ENCODE assay signal across 29 mouse cellular contexts in genomic region chr3:80311689-80312088, GRCm38 (mm10).
DNase-seq lines count a peak whose midpoint lies in the region; ATAC-seq and TF ChIP-seq lines count a peak whose summit lies in the region.
"Had no signal": no experiment of that assay in that cellular context is flagged by ENCODE, and none has a peak within 500 bp of the region (broad histone marks: within the 10 kb centered on the region; RNA-seq: fewer than 3 reads in every experiment).

No protein-coding gene starts in this region.

- no peak for TF ChIP-seq POLR2A in limb, embryonic 14.5 days (IDR thresholded peaks at IDR 0.05; ENCODE audit: borderline replicate concordance, extremely low read depth, insufficient read depth, insufficient read length)
- TF ChIP-seq POLR2A in cortical plate, adult 2 months (IDR thresholded peaks at IDR 0.05; ENCODE audit: extremely low read depth, insufficient read depth, low read length), result no peak
- TF ChIP-seq POLR2A in myocyte (IDR thresholded peaks at IDR 0.05; ENCODE audit: insufficient read length, low read depth), result no peak

- ATAC-seq in limb, embryonic 14.5 days (ENCODE audit: low FRiP score, low read depth), result no peak
- ATAC-seq in heart, embryonic 12.5 days (ENCODE audit: insufficient number of reproducible peaks, low FRiP score), result no peak
- no peak for ATAC-seq in activated CD4-positive, CD25-positive, alpha-beta regulatory T cell, adult 4 months
- ATAC-seq: forebrain, embryonic 14.5 days; intestine, postnatal 0 days had no signal

- DNase-seq in limb, embryonic 14.5 days (ENCODE audit: low spot score), result peak; percentile 21
- no peak for DNase-seq in limb, embryonic 10.5 days (ENCODE audit: low spot score)
- peak; percentile 83 for DNase-seq in Muller cell, postnatal 12 days (ENCODE audit: inconsistent ontology term)
- DNase-seq in kidney, adult 9 months, result no peak
- DNase-seq: adrenal gland, adult 2 months; cerebellum, adult 11 months; cerebellum, adult 2 months; cerebellum, adult 9-11 months; cerebellum, postnatal 25 days; embryo, embryonic 11 days; forebrain, postnatal 0 days; gastrocnemius, adult 2 months; gastrocnemius, postnatal 14 days; heart, adult 11 months; heart, postnatal 10 days; heart, postnatal 4 days had no signal

- no peak overlapping the region for H3K27ac ChIP-seq in limb, embryonic 14.5 days (replicated peaks; ENCODE audit: low read depth, low read length)
- H3K27ac ChIP-seq in limb, embryonic 10.5 days, result no peak overlapping the region
- peak overlapping the region; percentile 84; the same call in 1 of the 2 replicates for H3K27ac ChIP-seq in cortical plate, adult 2 months (ENCODE audit: insufficient read depth, low read length)
- H3K27ac ChIP-seq in heart, embryonic 12.5 days (ENCODE audit: poor library complexity, severe bottlenecking), result no peak overlapping the region
- H3K27ac ChIP-seq: embryonic facial prominence, embryonic 10.5 days; embryonic facial prominence, embryonic 13.5 days; gastrocnemius, adult 2 months; heart, embryonic 15.5 days; hindbrain, embryonic 15.5 days had no signal

- no peaks in the 10 kb centered on the region for H3K79me2 ChIP-seq in myocyte (ENCODE audit: control insufficient read depth, insufficient read depth)

- H3K9ac ChIP-seq in limb, embryonic 14.5 days (ENCODE audit: low read depth, low read length, severe bottlenecking), result no peak overlapping the region
- H3K9ac ChIP-seq in heart, embryonic 12.5 days, result no peak overlapping the region
- H3K9ac ChIP-seq: embryonic facial prominence, embryonic 13.5 days; forebrain, postnatal 0 days; heart, embryonic 15.5 days; hindbrain, embryonic 15.5 days had no signal

- no peak overlapping the region for H3K4me2 ChIP-seq in limb, embryonic 14.5 days (replicated peaks; ENCODE audit: low read depth, low read length, severe bottlenecking)
- H3K4me2 ChIP-seq in myocyte (ENCODE audit: low read depth), result peak overlapping the region; percentile 19
- no peak overlapping the region for H3K4me2 ChIP-seq in heart, embryonic 12.5 days
- H3K4me2 ChIP-seq: embryonic facial prominence, embryonic 13.5 days; heart, embryonic 11.5 days; heart, embryonic 15.5 days; hindbrain, embryonic 15.5 days had no signal

- no peaks in the 10 kb centered on the region for H3K36me3 ChIP-seq in limb, embryonic 14.5 days (ENCODE audit: control insufficient read depth, insufficient read depth, low read length)
- no peaks in the 10 kb centered on the region for H3K36me3 ChIP-seq in limb, embryonic 10.5 days
- no peaks in the 10 kb centered on the region for H3K36me3 ChIP-seq in myocyte (ENCODE audit: control insufficient read depth, insufficient read depth)
- H3K36me3 ChIP-seq in heart, embryonic 12.5 days, result no peaks in the 10 kb centered on the region
- H3K36me3 ChIP-seq: embryonic facial prominence, embryonic 10.5 days; embryonic facial prominence, embryonic 13.5 days; G1E; heart, embryonic 15.5 days; hindbrain, embryonic 15.5 days had no signal

- no peak overlapping the region for H3K4me3 ChIP-seq in limb, embryonic 14.5 days (replicated peaks; ENCODE audit: low read length)
- H3K4me3 ChIP-seq in limb, embryonic 10.5 days, result no peak overlapping the region
- no peak overlapping the region for H3K4me3 ChIP-seq in cortical plate, adult 2 months (ENCODE audit: insufficient read depth, low read length)
- no peak overlapping the region for H3K4me3 ChIP-seq in myocyte
- no peak overlapping the region for H3K4me3 ChIP-seq in heart, embryonic 12.5 days
- H3K4me3 ChIP-seq: embryonic facial prominence, embryonic 10.5 days; embryonic facial prominence, embryonic 13.5 days; gastrocnemius, adult 2 months; heart, embryonic 15.5 days; hindbrain, embryonic 15.5 days had no signal

- H3K4me1 ChIP-seq in limb, embryonic 14.5 days (ENCODE audit: control insufficient read depth, insufficient read depth, low read length), result no peaks in the 10 kb centered on the region
- no peaks in the 10 kb centered on the region for H3K4me1 ChIP-seq in limb, embryonic 10.5 days
- no peaks in the 10 kb centered on the region; the same call in 1 of the 2 replicates for H3K4me1 ChIP-seq in cortical plate, adult 2 months (ENCODE audit: control insufficient read depth, insufficient read depth, low read length)
- H3K4me1 ChIP-seq in heart, embryonic 12.5 days (replicated peaks), result no peaks in the 10 kb centered on the region
- H3K4me1 ChIP-seq: embryonic facial prominence, embryonic 10.5 days; embryonic facial prominence, embryonic 13.5 days; heart, embryonic 15.5 days; hindbrain, embryonic 15.5 days had no signal

- no peaks in the 10 kb centered on the region for H3K27me3 ChIP-seq in limb, embryonic 14.5 days (ENCODE audit: control insufficient read depth, insufficient read depth, low read length)
- H3K27me3 ChIP-seq in limb, embryonic 10.5 days (ENCODE audit: low read depth, poor library complexity, severe bottlenecking), result no peaks in the 10 kb centered on the region
- H3K27me3 ChIP-seq in myocyte (ENCODE audit: control insufficient read depth, insufficient read depth, insufficient read length), result no peaks in the 10 kb centered on the region
- H3K27me3 ChIP-seq in heart, embryonic 12.5 days (replicated peaks), result no peaks in the 10 kb centered on the region
- H3K27me3 ChIP-seq: CH12.LX; embryonic facial prominence, embryonic 13.5 days; heart, embryonic 15.5 days; hindbrain, embryonic 15.5 days had no signal

- H3ac ChIP-seq in myocyte (ENCODE audit: control insufficient read depth, insufficient read length), result no peak overlapping the region

- no peaks in the 10 kb centered on the region for H3K9me3 ChIP-seq in limb, embryonic 14.5 days (ENCODE audit: control insufficient read depth, low read length)
- no peaks in the 10 kb centered on the region for H3K9me3 ChIP-seq in limb, embryonic 10.5 days (replicated peaks)
- H3K9me3 ChIP-seq in heart, embryonic 12.5 days (replicated peaks), result no peaks in the 10 kb centered on the region
- H3K9me3 ChIP-seq: embryonic facial prominence, embryonic 10.5 days; embryonic facial prominence, embryonic 13.5 days; G1E; heart, embryonic 15.5 days; hindbrain, embryonic 15.5 days had no signal

- TF ChIP-seq CTCF in cortical plate, adult 2 months (IDR thresholded peaks at IDR 0.05; ENCODE audit: extremely low read depth, insufficient read depth, low read length), result no peak

- 80% methylated on average over 2 of the region's 2 CpGs for WGBS in limb, embryonic 14.5 days
- WGBS in limb, embryonic 10.5 days, result 93% methylated on average over 2 of the region's 2 CpGs
- WGBS in heart, embryonic 12.5 days, result 75% methylated on average over 2 of the region's 2 CpGs

TF ChIP-seq in myocyte, 11 proteins besides CTCF, POLR2A, EP300 and RAD21:
- no peak for TF ChIP-seq MAX (IDR thresholded peaks at IDR 0.05; ENCODE audit: low read depth)
- TF ChIP-seq SRF (IDR thresholded peaks at IDR 0.05; ENCODE audit: control insufficient read depth, insufficient read length, low read depth), result no peak
- TF ChIP-seq MYOG (IDR thresholded peaks at IDR 0.05; ENCODE audit: control insufficient read depth in 1 of 3, insufficient read depth in 1 of 3, insufficient read length in 2 of 3, low read depth in 2 of 3), result no peak
- TF ChIP-seq TCF12 (IDR thresholded peaks at IDR 0.05; ENCODE audit: insufficient read depth, poor library complexity, severe bottlenecking), result no peak
- TF ChIP-seq MYOD1 (IDR thresholded peaks at IDR 0.05; ENCODE audit: control insufficient read depth in 1 of 3, insufficient read length in 2 of 3, low read depth in 2 of 3), result no peak
- no peak for TF ChIP-seq USF1 (IDR thresholded peaks at IDR 0.05; ENCODE audit: low read depth)
- no peak for TF ChIP-seq POLR2AphosphoS2 (IDR thresholded peaks at IDR 0.05; ENCODE audit: insufficient read length, low read depth)
- no peak for TF ChIP-seq CEBPB (IDR thresholded peaks at IDR 0.05; ENCODE audit: insufficient read depth, poor library complexity, severe bottlenecking)
- TF ChIP-seq REST (IDR thresholded peaks at IDR 0.05; ENCODE audit: insufficient read depth, insufficient read length), result no peak
- no peak for TF ChIP-seq E2F4 (IDR thresholded peaks at IDR 0.05; ENCODE audit: insufficient read depth)
- TF ChIP-seq TCF3 (IDR thresholded peaks at IDR 0.05; ENCODE audit: insufficient read length, low read depth), result no peak
TF ChIP-seq in myocyte: peak in this region for 0.

Comparison
In these comparisons a context has a peak if more than half of its experiments do, and no peak if none do; other contexts are left out.
1. DNase-seq: peak in limb, embryonic 14.5 days (single experiment) and Muller cell, postnatal 12 days (single experiment); none in limb, embryonic 10.5 days (single experiment) and kidney, adult 9 months (single experiment).